Mouse (Mus musculus) urinary bladder, postnatal 25 days (tissue): Measurements from ENCODE around the gene Hspa12a.
"Not testable (repeated sequence)": the region's sequence is repeated elsewhere in the genome, so short reads cannot be mapped to it uniquely, and the experiment has no call there.

Source experiments
- DNase-seq: peaks from one replicate; pipeline ENCODE4 v3.0.0; 2022; ENCODE audit warnings: low spot score

The Hspa12a gene

DNA sequence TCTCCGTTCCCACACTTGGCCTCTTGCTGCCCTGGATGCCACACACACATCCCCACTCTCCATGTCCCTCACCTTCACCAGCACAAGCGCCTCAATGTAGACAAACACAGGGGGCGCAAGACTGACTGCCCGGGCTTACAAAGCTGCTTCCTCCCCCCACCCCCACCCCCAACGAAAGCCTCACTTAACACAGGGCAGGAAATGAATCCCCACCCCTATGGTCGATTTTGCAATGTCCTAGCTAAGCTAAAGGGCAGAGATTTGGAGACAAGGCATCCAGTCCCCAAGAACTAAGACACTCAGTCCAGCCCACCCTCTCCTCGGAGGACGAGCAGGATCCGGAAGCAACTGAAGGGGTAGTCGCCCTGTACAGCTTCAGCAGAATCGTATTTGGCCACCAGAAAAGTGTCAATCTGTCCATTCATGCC, 32.5 kb downstream of the Hspa12a start:
- no peak for DNase-seq

DNA sequence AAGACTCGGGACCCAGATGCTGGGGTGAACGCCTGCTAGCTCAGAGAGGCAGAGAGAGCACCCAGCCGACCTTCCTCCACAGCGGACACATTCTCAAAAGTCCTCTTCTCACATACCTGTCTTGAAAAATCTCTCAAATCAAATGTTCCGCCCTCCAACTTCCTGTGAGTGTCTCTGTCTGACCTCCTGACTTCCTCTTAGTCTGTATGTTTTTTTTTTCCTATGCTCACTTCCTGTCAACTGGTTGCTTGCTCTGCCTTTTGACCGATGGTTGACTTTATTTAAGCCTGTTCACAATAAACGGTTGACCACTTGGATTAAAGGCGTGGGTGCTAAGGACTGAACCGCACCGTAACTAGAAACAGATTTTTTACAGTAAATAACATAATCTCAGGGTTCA, 35.4 kb downstream of the Hspa12a start:
- DNase-seq: no peak

DNA sequence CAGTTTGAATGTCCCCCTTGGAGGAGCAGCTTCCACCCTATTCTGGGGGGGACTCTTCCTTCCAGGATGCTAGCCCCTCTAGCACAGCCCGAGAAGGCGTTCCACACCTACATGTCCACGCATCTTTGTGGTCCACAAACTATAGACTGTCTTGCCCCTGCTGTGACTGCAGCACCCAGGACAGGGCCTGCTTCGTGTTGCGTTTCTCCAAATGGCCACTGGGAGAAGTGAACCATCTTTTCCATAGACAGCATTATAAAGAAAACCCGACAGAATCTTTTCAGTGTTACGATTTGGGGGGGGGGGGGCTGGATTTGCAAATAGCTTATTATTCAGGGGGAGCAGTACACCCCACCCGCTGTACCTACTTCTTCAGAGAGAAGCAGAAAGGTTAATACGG, 36.8 kb downstream of the Hspa12a start:
- DNase-seq: no peak

GRCm38 (mm10) chr19:58903899-58904327, 39.5 kb downstream of the Hspa12a start:
- DNase-seq: peak; percentile 88

DNA sequence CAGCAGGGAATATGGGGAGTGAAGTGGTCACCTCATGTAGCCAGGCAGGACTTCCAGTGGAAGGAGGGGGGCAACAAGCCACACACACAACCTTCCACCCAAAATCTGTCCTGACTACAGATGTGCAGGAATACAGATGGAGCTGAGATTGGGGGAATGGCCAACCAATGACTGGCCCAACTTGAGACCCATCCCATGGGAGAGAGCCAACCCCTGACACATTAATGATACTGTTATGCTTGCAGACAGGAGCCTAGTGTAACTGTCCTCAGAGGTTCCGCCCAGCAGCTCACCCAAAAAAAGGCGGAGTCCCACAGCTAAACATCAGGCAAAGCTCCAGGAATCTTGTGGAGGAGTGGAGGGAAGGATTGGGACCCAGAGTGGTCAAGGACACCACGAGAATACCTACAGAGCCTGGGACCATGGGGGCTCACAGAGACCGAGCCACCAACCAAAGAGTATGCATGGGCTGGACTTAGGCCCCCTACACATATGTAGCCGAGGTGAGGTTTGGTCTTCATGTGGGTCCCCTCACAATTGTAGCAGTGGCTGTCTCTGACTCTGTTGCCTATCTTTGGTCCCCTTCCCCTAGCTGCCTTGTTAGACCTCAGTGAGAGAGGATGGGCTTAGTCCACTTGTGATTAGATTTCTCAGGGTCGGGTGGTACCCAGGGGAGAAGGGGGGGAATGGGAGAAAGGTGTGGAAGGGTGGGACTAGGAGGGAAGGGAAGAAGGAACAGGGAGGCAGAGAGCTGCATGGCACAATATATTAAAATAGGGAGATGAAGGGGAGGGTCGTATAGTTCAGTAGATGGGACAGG, 40.2 kb downstream of the Hspa12a start:
- DNase-seq: no peak

- DNase-seq: not testable (repeated sequence)
Measured at GRCm38 (mm10) chr19:58900471-58900870, 43.0 kb downstream of the Hspa12a start.

- no peak for DNase-seq
Measured at GRCm38 (mm10) chr19:58896216-58896615, 47.2 kb downstream of the Hspa12a start.

DNA sequence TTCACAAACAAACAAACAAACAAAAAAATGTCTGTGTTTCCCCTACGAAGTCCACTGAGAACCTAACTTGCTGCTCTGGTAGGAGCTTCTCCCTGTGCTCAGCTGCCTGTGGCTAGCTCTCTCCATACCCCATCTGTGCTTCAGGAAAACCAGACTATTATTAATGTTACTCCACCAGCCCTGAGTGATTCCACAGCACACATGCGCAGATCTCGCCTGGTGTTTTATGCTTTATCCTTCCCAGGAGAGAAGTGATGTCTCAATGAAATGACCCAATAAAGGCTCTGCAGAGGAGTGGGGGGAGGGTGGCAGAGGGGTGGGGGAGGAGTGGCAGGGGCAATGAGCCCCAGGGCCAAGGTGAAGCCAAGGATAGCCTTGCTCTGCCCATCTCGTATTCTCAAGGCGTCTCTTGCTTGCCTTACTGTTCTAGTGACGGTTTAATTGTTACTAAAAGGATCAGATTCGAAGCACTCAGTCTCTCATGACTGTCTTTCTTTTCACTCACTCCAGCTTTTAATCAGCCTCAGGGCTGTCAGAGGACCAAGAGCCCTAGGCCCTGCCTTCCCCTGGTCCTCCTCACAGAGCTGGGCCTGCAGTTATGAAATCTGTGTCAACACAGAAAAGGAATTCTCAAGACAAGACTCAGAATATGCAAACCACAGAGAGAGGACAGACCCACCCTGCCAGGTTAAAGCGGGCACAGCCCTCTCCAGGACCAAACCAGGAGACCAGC, 54.0 kb downstream of the Hspa12a start:
- DNase-seq: no peak

DNA sequence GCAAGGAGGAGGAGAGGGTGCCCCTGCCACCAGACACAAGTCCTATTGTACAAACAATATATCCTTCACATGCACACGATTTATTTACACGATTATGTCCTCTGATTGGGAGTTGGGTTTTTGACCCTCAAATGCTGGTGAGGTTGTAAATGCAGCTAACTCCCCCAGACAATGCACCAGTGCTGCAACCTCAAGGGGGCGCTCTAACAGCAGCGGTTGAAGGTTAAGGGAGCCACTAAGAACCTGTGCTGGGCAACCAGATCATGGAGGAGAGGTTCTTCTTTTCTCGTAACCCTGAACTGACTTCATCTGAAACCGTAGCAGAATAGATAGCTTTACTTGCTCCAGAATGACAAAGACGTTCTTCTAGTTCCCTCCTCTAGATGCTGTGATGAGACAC, 57.0 kb downstream of the Hspa12a start:
- DNase-seq: no peak

DNA sequence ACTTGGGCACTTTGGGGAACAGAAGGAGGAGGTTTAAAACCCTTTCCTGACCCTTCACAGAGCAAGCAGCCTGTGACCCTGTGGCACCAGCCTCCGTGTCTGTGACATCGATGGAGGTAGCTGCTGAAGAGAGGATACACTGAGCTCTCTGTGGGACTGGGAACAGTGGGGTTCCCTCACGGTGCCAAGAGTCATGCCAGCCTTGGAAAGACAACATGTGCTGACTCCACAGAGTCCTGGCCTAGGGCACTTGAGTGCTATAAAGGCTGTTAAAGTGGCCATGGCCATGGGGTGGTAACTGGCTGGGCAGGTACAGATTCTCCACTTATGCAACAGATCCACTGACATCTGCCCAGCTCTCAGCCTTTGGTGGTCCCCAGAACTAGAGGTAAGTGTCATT, 60.0 kb downstream of the Hspa12a start:
- no peak for DNase-seq

GRCm38 (mm10) chr19:58882336-58882735, 61.1 kb downstream of the Hspa12a start:
- no peak for DNase-seq

DNA sequence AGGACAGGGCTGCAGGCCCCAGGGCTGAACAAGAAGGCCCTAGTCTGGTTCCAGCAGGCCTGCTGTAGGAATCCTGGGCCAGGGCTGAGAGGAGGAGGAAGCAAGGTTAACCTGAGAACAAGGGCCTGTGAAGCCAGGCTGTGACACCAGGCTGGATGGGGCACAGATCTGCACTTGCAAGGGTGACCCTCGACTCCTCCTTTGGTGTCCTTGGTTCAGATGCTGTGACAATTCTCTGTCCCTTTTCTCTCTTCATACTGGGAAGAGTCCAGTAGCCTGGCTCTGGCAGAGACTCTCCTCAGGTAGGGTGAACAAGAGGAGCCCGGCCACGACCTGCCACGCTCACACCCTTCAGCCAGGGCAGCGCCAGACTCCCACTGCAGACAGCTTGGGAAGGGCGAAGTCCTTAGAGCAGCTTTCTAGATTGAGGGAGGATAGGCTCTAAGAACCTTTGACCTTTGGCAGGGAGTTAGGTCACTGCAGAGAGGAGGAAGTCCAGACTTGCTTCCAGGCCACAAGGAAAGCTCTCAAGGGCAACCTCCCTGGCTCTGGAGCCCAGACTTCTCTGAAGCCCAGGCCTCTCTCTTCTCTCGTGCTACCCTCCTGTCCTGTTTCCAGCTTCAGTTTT, 64.0 kb downstream of the Hspa12a start:
- DNase-seq: no peak

DNA sequence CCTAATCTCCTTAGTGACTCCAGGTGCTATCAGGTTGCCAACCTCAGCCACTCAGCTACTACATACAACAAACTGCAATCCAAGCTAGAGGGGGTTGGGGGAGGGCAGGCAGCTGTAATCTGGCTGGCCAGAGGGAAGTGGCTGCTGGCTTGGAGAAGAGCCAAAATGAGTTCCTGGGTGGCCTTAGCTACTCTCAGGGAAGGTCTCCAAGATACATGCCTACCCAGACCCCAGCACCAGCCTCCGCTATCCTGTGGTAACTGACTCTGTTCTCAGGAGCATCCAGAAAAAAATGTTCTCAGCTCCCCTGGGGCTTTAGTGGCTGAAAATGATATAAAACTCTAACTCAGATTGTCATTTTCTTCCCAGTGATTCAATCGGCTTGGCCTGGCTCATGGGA, 64.9 kb downstream of the Hspa12a start:
- no peak for DNase-seq

GRCm38 (mm10) chr19:58873536-58873935, 69.9 kb downstream of the Hspa12a start:
- DNase-seq: no peak

GRCm38 (mm10) chr19:58872381-58873259, 70.8 kb downstream of the Hspa12a start:
- no peak for DNase-seq

DNA sequence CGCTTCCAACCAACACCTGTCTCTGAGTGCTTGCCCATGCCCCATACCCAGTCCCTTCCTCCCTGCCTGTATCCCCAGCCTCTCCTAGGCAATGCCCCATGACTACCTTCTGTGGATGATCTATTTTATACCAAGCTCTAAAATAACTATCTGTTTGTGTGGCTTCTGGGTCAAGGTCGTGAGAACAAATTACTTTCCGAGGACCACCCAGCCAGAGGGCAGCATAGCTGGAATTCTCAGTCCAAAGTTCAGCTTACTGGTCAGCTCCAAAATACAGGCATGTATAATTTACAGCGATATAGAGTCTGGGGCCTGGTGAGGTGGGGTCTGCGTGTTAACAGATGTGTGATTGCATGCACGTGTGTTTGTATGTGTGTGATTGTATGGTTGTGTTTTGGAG, 71.6 kb downstream of the Hspa12a start:
- DNase-seq: no peak

DNA sequence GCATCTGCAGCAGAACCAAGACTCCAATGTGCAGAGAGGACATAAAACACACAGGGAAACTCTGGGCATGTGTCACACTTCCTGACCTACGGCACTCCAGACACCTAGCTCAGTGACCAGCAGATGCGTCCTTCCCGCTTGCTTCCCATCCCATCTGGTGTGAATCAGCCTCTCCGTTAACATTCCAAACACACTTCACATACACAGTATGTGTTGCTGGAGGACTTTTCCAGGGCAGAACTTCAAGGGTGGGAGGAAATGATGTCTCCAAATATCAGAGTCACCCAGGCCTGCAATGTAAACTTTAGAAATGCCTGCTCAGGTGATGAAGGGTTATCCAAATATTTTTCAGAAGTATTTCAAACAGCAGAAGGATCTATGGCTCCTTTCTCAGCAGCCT, 76.8 kb downstream of the Hspa12a start:
- no peak for DNase-seq

DNA sequence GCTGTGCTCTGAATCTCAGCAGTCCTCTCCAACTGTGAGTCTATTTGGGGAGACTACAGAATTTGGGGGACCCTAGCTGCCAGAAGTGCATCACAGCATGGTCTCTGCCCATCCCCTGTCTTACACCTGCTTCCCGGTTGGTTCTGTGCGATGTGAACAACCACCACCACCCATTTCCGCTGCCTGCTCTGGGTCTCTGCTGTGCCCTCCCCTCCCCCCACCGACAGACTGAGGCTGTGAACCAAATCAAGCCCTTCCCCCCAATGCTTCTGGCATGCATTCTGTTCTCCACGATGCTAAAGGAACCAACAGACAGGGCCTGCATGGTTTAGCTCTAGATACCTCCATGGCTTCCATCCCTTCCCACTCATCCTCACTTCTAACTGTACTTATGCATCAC, 78.2 kb downstream of the Hspa12a start:
- DNase-seq: no peak

DNA sequence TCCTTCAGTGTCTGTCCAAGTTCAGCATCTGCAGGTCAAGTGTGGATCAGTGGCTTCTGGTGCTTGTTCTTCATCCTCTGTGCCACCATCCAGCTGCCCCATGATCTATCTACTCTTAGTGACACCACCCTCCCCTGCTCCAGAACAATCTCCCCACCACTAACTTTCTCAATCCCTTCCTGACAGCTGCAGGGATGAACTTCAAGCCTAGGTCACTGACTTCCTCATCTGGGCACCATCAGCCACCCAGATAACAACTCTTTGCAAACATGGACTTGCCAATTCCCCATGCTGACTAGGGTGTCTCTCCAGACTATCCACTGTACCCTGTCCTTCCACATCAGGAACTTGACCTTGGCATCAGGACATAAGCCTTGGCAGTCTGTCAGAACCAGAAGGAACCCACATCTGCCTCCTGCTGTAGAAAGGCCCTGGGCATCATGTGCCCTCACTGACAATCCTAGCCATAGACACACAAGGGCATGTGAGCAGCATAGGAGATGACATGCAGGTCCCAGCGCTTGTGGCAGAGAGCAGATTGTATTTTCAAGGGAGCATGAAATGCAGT, 79.4 kb downstream of the Hspa12a start:
- DNase-seq: no peak

GRCm38 (mm10) chr19:58861174-58861760, 82.2 kb downstream of the Hspa12a start:
- DNase-seq: no peak
